Mouse (Mus musculus): ENCODE measurements around the gene Rnf169.
"Not testable (repeated sequence)": the region's sequence is repeated elsewhere in the genome, so short reads cannot be mapped to it uniquely, and the experiment has no call there.

Gene Rnf169

GRCm38 (mm10) chr7:99946356-99946755, 33.9 kb downstream of the Rnf169 start:
- no peak for DNase-seq (ENCODE audit: low read depth, low spot score)

GRCm38 (mm10) chr7:99945939-99946338, 34.3 kb downstream of the Rnf169 start:
- no peak for DNase-seq (ENCODE audit: low read depth, low spot score)

- DNase-seq (ENCODE audit: low read depth, low spot score) = not testable (repeated sequence)
These were observed 35.2 kb downstream of the Rnf169 start for GRCm38 (mm10) chr7:99945012-99945411.

GRCm38 (mm10) chr7:99944520-99944919, 35.7 kb downstream of the Rnf169 start:
- no peak for DNase-seq (ENCODE audit: low read depth, low spot score)

- no peak for DNase-seq (ENCODE audit: low read depth, low spot score)
These were observed 39.6 kb downstream of the Rnf169 start for GRCm38 (mm10) chr7:99940669-99941068.

- no peak for DNase-seq (ENCODE audit: low read depth, low spot score)
These were observed 44.5 kb downstream of the Rnf169 start for GRCm38 (mm10) chr7:99935758-99936157.

GRCm38 (mm10) chr7:99926916-99927714, 53.1 kb downstream of the Rnf169 start:
- DNase-seq (ENCODE audit: low read depth, low spot score) = no peak

- DNase-seq (ENCODE audit: low read depth, low spot score) = no peak
These were observed 59.8 kb downstream of the Rnf169 start for GRCm38 (mm10) chr7:99920416-99920815.

- no peak for DNase-seq (ENCODE audit: low read depth, low spot score)
These were observed 60.3 kb downstream of the Rnf169 start for GRCm38 (mm10) chr7:99919971-99920370.

- DNase-seq (ENCODE audit: low read depth, low spot score) = no peak
These were observed 61.1 kb downstream of the Rnf169 start for GRCm38 (mm10) chr7:99919164-99919563.

GRCm38 (mm10) chr7:99917320-99917844, 62.9 kb downstream of the Rnf169 start:
- DNase-seq (ENCODE audit: low read depth, low spot score) = no peak

- no peak for DNase-seq (ENCODE audit: low read depth, low spot score)
These were observed 63.4 kb downstream of the Rnf169 start for GRCm38 (mm10) chr7:99916741-99917319.

- no peak for DNase-seq (ENCODE audit: low read depth, low spot score)
These were observed 64.7 kb downstream of the Rnf169 start for GRCm38 (mm10) chr7:99915511-99915910.

- DNase-seq (ENCODE audit: low read depth, low spot score) = no peak
These were observed 65.9 kb downstream of the Rnf169 start for GRCm38 (mm10) chr7:99914316-99914715.

- no peak for DNase-seq (ENCODE audit: low read depth, low spot score)
These were observed 69.2 kb downstream of the Rnf169 start for GRCm38 (mm10) chr7:99911038-99911437.

GRCm38 (mm10) chr7:99907463-99907862, 72.8 kb downstream of the Rnf169 start:
- DNase-seq (ENCODE audit: low read depth, low spot score) = no peak

GRCm38 (mm10) chr7:99906346-99906745, 73.9 kb downstream of the Rnf169 start:
- DNase-seq (ENCODE audit: low read depth, low spot score) = no peak

GRCm38 (mm10) chr7:99904421-99905005, 75.7 kb downstream of the Rnf169 start:
- no peak for DNase-seq (ENCODE audit: low read depth, low spot score)

- DNase-seq (ENCODE audit: low read depth, low spot score) = no peak
These were observed 77.2 kb downstream of the Rnf169 start for GRCm38 (mm10) chr7:99902918-99903665.

GRCm38 (mm10) chr7:99902208-99902607, 78.0 kb downstream of the Rnf169 start:
- DNase-seq (ENCODE audit: low read depth, low spot score) = no peak

GRCm38 (mm10) chr7:99896905-99897304, 83.3 kb downstream of the Rnf169 start:
- no peak for DNase-seq (ENCODE audit: low read depth, low spot score)

GRCm38 (mm10) chr7:99894478-99894877, 85.8 kb downstream of the Rnf169 start:
- DNase-seq (ENCODE audit: low read depth, low spot score) = no peak

Data from c-Kit-negative CD71-positive TER-119-positive erythroid progenitor cells, embryonic 14.5 days (primary cell).